Mouse (Mus musculus): ENCODE measurements around the gene Tinf2.

DNA sequence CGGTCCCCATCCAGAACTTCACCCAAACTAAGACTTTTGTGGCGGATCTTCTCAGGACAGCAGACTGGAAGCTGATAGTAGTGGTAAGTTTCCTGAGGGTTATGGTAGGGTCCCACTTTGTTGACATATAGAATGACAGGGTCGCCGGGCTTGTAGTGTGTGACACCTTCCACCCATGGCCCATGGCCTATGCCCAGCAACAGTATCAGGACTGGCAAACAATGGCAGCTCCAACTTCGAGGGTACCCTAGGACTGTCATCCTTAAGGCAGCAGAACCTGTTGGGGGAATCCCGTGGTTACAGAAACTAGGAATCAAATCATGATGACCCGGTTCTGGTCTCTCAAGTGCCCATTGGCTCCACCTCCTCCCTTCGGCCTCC is 39.0 kb downstream of the Tinf2 start:
- TF ChIP-seq CTCF (IDR thresholded peaks at IDR 0.05; ENCODE audit: extremely low read depth, insufficient read length, insufficient replicate concordance, low read depth, low read length) (no peak), POLR2A (IDR thresholded peaks at IDR 0.05; ENCODE audit: low read depth, low read length) (no peak)

All from small intestine, adult 2 months (tissue).